Mouse (Mus musculus) monocyte, adult 5-6 weeks (primary cell): ENCODE results near the gene March8. TPM values are rescaled to one million over a fixed set of nuclear protein-coding genes. Genes with fewer than 3 reads are reported as not detected.

Experiments used
- ATAC-seq: fragments of 153-309, 156-312 bp; replicated peaks from 2 replicates; pipeline ENCODE4 v1.8.0; 2017; ENCODE audit warnings: mild to moderate bottlenecking; ENCODE audit not compliant: low TSS enrichment, insufficient number of reproducible peaks, severe bottlenecking, poor library complexity, low FRiP score
- total RNA-seq: library from RNA; stranded (forward); fragments of 200-1000, 200-491, 200-594 nt; gene quantifications from 3 replicates; pipeline ENCODE4 v1.2.3, GENCODE M21; 2017

Gene March8
- total RNA-seq, 1 experiment from 2014 or later: 13.8 TPM

DNA sequence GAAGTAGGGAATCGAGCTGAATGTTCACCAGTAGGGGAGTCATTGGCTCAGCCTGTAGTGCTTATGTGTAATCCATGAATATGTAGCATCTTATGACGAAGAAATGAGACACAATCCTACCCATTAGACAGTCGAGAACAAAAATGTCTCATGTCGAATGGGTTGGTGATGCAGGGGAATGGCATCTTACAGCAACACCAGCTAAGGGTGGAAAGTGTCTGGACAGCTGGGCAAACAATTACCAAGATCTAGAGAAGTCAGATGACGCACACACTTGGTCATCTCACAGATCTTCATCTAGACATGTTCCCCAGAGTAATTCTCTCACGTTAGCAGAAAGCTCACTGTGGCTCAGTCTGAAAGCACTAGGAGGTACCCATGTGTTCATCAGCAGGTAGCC, 101.0 kb downstream of the March8 start:
- ATAC-seq: no peak

DNA sequence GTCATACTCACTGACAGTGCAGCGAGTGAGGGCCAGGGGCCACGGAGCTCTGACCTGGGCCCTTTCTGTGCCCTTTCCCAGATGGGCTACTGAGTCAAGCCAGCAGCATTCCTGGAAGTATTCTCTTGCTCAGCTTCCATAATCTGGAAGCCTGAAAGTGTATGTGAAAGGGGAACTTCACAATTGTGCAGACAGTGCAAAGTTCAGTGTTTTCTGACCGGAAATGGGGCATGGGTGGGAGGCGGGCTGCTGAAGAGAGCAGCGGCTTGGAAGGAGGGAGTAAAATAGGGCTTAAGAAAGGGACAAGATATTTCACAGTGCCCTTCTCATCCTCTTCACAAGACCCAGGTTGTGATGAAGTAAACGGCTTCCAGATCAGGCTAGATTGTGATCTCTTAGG, 101.7 kb downstream of the March8 start:
- ATAC-seq: no peak

DNA sequence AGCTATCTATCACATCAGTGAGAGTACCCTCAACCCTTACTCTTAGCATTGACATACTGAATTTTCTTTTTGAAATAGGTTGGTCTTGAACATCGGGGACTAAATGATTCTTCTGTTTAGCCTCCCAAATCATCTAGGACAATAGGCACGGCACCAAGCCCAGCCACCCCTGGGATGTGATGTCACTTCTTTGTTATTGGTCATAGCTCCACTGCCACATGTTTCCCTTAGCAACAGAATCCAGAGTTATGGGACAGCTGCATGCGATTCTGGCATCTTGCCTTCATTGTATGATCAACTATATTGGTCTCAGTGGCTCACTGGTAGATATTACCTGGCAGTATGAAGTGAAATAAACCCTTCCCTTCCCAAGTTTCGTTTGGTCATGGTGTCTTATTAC, 102.6 kb downstream of the March8 start:
- no peak for ATAC-seq

DNA sequence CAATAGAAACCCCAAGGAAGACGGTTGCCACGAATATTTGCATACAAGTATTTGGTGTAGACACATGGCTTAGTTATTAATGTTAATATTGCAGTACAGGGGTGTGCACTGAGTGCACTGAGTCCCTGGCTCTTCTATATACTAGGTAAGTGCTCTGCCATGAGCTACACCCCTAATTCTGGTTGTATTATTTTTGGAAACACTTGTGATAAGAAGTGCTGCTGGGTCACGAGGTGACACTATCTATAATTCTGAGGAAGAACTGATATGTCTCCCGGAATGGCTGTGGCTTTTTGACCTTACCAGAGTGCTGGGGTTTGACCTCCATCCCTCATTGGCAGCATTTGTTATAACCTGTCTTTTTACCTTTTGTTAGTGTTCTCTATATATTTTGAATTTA, 103.0 kb downstream of the March8 start:
- ATAC-seq: no peak

DNA sequence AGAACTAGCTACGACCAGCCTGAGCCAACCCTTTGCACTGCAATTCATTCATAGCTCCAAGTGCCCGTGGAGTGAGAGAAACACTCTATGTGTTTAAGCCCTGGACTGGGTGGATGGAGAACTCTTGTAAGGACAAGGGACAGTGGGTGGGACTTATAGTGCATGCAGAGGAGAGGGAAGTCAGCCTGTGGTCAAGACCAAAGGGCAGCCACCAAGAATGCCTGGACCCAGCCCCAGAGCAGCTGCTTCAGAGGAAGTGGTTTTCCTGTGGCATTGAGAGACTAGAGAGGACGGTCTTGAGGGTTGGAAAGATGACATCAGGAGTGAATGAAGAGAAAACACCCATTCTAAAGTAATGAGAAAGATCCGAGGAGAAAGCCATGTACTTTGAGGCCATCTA, 118.0 kb downstream of the March8 start:
- ATAC-seq: peak; percentile 91

DNA sequence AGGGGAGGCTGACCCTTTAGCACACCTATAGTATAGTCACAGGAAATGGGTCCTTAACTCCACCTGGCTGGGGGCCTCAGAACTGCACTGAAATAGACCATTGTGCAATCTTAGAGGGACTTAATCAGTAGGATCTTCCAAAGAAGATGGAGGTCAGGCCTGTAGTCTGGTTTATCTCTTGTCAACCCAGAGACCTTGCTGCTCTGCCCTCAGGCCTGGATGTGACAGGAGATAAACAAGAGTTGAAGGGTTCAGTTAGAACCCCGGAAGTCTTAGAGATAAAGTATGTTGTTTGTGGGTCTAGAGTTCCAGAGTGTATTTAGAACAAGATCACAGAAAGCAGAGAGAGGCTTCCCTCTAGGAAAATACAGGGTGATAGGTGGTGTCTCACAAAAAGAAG, 118.7 kb downstream of the March8 start:
- ATAC-seq: no peak

DNA sequence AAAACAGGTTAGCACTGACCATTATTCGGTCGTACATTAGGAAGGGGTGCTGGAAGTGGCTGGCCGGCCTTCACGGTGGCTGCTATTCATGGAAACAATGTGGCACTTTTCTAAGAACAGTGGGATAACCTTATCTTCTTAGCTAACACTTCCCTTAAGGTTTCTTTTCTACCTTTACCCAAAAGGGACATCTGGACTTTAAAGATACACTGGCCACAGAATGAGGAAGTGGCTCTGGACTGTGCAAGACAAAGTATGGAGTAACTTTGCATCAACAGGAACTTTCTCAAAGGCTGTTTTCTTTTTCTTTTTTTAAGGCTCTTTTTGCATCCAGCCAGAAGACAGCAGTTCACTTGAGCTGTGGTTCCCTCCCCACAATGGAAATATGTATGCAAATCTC, 120.9 kb downstream of the March8 start:
- no peak; the same call in 1 of the 2 replicates for ATAC-seq

Other genes with a start within 250 kb of the March8 start
- 102 to 131 TPM (median 105 TPM) in 3 replicates for gene Tmcc1, start 144.5 kb upstream of the March8 start, total RNA-seq
- gene Washc2, start 130.0 kb upstream of the March8 start, total RNA-seq: 68.6 to 93.7 TPM (median 85.6 TPM) in 3 replicates
- gene Zfand4, start 73.8 kb upstream of the March8 start, total RNA-seq: 4.7 to 7.8 TPM (median 6.4 TPM) in 3 replicates
- 43.3 to 92.8 TPM (median 76.9 TPM) in 3 replicates for gene Alox5, start 123.2 kb downstream of the March8 start, total RNA-seq
- not detected in 3 replicates for gene Olfr211, start 151.1 kb downstream of the March8 start, total RNA-seq
- gene Olfr212, start 168.5 kb downstream of the March8 start, total RNA-seq: not detected in 3 replicates
- not detected in 3 replicates for gene Olfr213, start 200.4 kb downstream of the March8 start, total RNA-seq
- not detected in 3 replicates for gene Gm5580, start 213.1 kb downstream of the March8 start, total RNA-seq
- gene Olfr214, start 216.2 kb downstream of the March8 start, total RNA-seq: not detected in 3 replicates
- not detected in 3 replicates for gene Olfr215, start 246.2 kb downstream of the March8 start, total RNA-seq